Mouse (Mus musculus) stomach, embryonic 14.5 days (tissue): ENCODE results near the gene Cyp2d34. TPM values are rescaled to one million over a fixed set of nuclear protein-coding genes. Genes with fewer than 3 reads are reported as not detected.

Source experiments
- ATAC-seq: fragments of 200-750 bp; cut with Nextera tagmentation; 2 replicates; pipeline ENCODE4 v1.8.0; 2017; ENCODE audit warnings: low read depth, moderate TSS enrichment; ENCODE audit not compliant: insufficient number of reproducible peaks, insufficient read depth, low FRiP score
- H3K27ac ChIP-seq: fragments of 300-500 bp; sonication (generic); 2 replicates; pipeline ENCODE4 v1.5.1; 2014; ENCODE audit warnings: mild to moderate bottlenecking, low read length, moderate library complexity, mixed read lengths
- H3K27me3 ChIP-seq: fragments of 300-500 bp; sonication (generic); 2 replicates; pipeline ENCODE4 v1.6.1; 2014; ENCODE audit warnings: low read length, control low read depth, mixed read lengths; ENCODE audit not compliant: control insufficient read depth, insufficient read depth
- H3K36me3 ChIP-seq: fragments of 300-500 bp; sonication (generic); 2 replicates; pipeline ENCODE4 v1.6.1; 2014; ENCODE audit warnings: mild to moderate bottlenecking, control low read depth, low read length, moderate library complexity, mixed read lengths; ENCODE audit not compliant: control insufficient read depth, insufficient read depth
- H3K4me1 ChIP-seq: fragments of 300-500 bp; sonication (generic); 2 replicates; pipeline ENCODE4 v1.6.1; 2014; ENCODE audit warnings: low read length, control low read depth, mixed read lengths; ENCODE audit not compliant: control insufficient read depth, insufficient read depth
- H3K4me2 ChIP-seq: fragments of 300-500 bp; sonication (generic); replicated peaks from 2 replicates; pipeline ENCODE4 v1.6.1; 2014; ENCODE audit warnings: low read depth, low read length, control low read depth
- H3K4me3 ChIP-seq: fragments of 300-500 bp; sonication (generic); 2 replicates; pipeline ENCODE4 v1.5.1; 2014; ENCODE audit warnings: low read depth, low read length, control low read depth
- H3K9ac ChIP-seq: fragments of 300-500 bp; sonication (generic); replicated peaks from 2 replicates; pipeline ENCODE4 v1.6.1; 2014; ENCODE audit warnings: low read depth, mild to moderate bottlenecking, control low read depth, low read length, moderate library complexity, mixed read lengths
- H3K9me3 ChIP-seq: fragments of 300-500 bp; sonication (generic); 2 replicates; pipeline ENCODE4 v1.6.1; 2016; ENCODE audit warnings: low read depth, low read length, control low read depth; ENCODE audit not compliant: control insufficient read depth
- WGBS: fragments of 180-500 bp; shearing (Covaris S2); extraction: QIAGEN DNeasy Blood & Tissue Kit; methylation state at CpG from one replicate; pipeline ENCODE4 v1.1.7; 2014; 5-methylcytosine and 5-hydroxymethylcytosine counted together
- polyA plus RNA-seq: library from polyadenylated mRNA; unstranded; fragments of >200 nt; fragmentation: Nextera tagmentation; extraction: Ambion mirVana; gene quantifications from 2 replicates; pipeline ENCODE4 v1.2.1, GENCODE M21; 2014

Gene Cyp2d34
- polyA plus RNA-seq, 1 experiment from 2014 or later, result not detected

DNA sequence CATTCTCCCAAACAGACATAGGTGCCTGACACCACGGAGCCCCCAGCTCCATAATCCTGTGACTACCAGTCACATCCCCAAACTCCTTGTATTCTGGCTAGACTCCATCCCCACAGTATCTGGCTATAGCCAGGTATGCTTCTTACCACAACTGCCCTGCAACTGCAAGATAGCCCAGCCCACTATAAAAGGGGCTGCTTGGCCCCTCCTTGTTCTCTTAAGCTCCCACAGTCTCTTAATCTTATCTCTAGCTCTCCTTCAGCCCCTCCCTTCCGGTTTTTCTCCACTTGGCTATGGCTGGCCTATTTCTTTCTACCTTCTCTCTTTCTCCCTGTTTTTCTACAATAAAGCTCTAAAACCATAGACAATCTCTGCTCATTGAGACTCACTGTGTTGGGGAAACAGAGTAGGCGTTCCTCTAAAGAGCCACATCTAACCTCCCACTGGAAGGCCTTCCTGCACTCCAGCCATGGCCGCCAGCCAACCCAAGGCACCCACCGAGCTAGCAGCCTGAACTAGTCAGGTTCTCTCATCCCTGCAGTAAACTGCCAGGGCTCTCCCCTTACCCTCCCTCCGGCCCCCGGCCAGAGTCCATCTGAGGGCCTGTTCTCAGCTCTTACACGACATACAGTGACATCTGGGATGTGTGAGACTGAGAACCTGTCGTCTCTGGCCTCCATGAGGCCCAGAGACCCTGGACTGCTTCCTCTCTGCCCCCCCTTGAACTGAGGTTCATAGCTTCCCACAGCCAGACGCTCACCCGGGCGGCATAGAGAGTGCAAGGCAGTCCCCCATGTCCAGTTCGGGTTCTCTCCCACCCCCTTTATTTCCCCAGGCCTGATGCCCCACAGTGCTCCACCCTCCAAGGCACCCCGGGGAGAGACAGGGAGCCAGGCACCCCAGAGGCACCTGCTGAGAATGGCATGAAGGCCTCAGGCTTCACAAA lies 16.7 kb upstream of the Cyp2d34 start:
- no peak overlapping the region for H3K27ac ChIP-seq
- no peak for ATAC-seq

GRCm38 (mm10) chr15:82634976-82635375 lies 14.2 kb upstream of the Cyp2d34 start:
- WGBS, result 85% methylated on average over 1 of the region's 1 CpGs

More for the DNA sequence above, 16.7 kb upstream of the Cyp2d34 start:
- Histone ChIP-seq H3K9me3 (no peaks in the 10 kb centered on the region), H3K4me3 (no peak overlapping the region), H3K4me1 (no peaks in the 10 kb centered on the region), H3K9ac (no peak overlapping the region), H3K4me2 (no peak overlapping the region), H3K27me3 (no peaks in the 10 kb centered on the region), H3K36me3 (no peaks in the 10 kb centered on the region)
- WGBS, result 85% methylated on average over 14 of the region's 14 CpGs

DNA sequence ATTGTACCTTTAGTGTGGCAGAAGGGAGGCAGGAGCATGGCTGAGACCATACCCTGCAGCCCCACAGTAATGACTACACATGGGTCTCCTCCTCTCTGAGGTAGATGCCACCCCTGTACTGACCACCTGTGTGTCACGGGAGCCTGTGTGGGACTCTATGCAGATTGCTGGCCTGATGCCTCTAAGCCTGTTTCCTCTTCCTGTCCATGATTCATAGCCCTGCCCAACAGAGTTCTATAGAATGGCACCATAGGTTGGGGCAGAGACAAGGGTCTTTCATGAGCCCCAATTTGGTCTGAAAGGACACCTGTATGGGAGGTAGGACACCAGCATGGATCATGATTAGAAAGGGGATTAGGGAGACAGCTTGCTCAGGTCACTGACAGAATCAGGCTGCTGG lies 1.2 kb upstream of the Cyp2d34 start:
- H3K27me3 ChIP-seq, result no peaks in the 10 kb centered on the region
- no peak overlapping the region for H3K27ac ChIP-seq
- H3K9ac ChIP-seq, result no peak overlapping the region
- WGBS, result 85% methylated on average over 1 of the region's 1 CpGs
- no peaks in the 10 kb centered on the region for H3K4me1 ChIP-seq
- no peaks in the 10 kb centered on the region for H3K36me3 ChIP-seq
- no peak for ATAC-seq
- no peak overlapping the region for H3K4me2 ChIP-seq
- no peak overlapping the region for H3K4me3 ChIP-seq
- H3K9me3 ChIP-seq, result no peaks in the 10 kb centered on the region

More at GRCm38 (mm10) chr15:82634976-82635375, 14.2 kb upstream of the Cyp2d34 start:
- H3K9me3 ChIP-seq, result no peaks in the 10 kb centered on the region
- no peaks in the 10 kb centered on the region for H3K27me3 ChIP-seq
- no peak overlapping the region for H3K4me2 ChIP-seq
- H3K9ac ChIP-seq, result no peak overlapping the region
- H3K4me1 ChIP-seq, result no peaks in the 10 kb centered on the region
- ATAC-seq, result no peak
- H3K4me3 ChIP-seq, result no peak overlapping the region
- H3K27ac ChIP-seq, result no peak overlapping the region
- H3K36me3 ChIP-seq, result no peaks in the 10 kb centered on the region

DNA sequence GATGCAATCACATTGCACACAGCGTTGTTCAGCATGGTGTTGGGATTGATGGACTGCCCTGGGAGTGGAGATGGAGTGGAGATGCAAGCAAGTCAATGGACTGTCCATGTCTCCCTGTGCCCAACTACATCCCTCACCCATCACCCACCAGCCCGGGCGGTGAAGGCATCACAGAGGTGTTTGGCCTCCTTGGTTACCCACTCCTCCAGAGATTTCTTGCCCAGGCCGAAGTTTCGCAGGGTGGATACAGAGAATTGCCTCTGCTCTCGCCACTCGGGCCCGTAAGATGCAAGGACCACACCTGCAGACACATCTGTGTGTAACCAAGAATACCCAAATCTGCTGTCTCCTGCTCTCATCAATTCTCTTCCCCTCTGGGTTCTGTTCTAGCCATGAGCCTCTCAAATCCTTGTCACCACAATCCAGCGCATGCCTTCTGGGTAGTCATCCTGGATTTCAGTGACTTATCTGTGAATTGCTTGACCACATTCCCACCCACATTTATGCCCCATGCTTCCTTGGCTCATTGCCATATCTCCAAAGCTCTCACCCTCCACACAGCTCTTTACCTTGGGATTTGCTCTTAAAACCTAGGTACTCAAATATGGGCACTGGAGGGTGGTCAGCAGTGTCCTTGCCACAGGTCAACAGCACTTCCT lies 2.3 kb downstream of the Cyp2d34 start:
- WGBS, result 93% methylated on average over 9 of the region's 9 CpGs
- ATAC-seq, result no peak
- no peak overlapping the region for H3K27ac ChIP-seq
- H3K9ac ChIP-seq, result no peak overlapping the region
- no peaks in the 10 kb centered on the region for H3K36me3 ChIP-seq
- no peaks in the 10 kb centered on the region for H3K9me3 ChIP-seq
- H3K4me1 ChIP-seq, result no peaks in the 10 kb centered on the region
- no peak overlapping the region for H3K4me3 ChIP-seq
- H3K27me3 ChIP-seq, result no peaks in the 10 kb centered on the region
- no peak overlapping the region for H3K4me2 ChIP-seq

GRCm38 (mm10) chr15:82582621-82583020 lies 38.1 kb downstream of the Cyp2d34 start:
- no peaks in the 10 kb centered on the region for H3K27me3 ChIP-seq
- H3K4me1 ChIP-seq, result no peaks in the 10 kb centered on the region
- no peak overlapping the region for H3K27ac ChIP-seq
- no peaks in the 10 kb centered on the region for H3K36me3 ChIP-seq
- no peak overlapping the region for H3K9ac ChIP-seq
- no peak for ATAC-seq
- H3K4me3 ChIP-seq, result no peak overlapping the region
- 69% methylated on average over 9 of the region's 9 CpGs for WGBS
- no peaks in the 10 kb centered on the region for H3K9me3 ChIP-seq
- no peak overlapping the region for H3K4me2 ChIP-seq

DNA sequence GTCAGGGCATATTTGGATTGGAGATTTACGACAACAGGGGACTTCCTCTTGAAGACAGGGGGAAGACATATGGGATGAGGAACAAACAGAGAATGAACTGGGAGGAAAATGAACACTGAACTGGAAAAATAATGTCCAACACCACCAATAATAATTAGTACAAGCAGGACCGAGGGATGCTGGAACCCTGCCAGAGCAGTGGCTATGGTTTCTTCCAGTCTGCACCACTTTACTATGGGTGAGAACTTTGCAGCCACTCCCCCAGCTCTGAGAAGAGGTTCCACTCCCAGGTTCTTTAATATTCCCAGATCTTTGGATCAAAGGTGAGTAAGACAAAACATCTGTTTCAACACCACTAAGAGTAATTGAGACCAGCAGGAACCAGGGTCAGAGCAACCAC lies 41.7 kb downstream of the Cyp2d34 start:
- Histone ChIP-seq H3K4me3 (no peak overlapping the region), H3K4me1 (no peaks in the 10 kb centered on the region), H3K36me3 (no peaks in the 10 kb centered on the region), H3K27ac (no peak overlapping the region), H3K27me3 (no peaks in the 10 kb centered on the region), H3K9ac (no peak overlapping the region), H3K4me2 (no peak overlapping the region), H3K9me3 (no peaks in the 10 kb centered on the region)
- WGBS, result 71% methylated on average over 2 of the region's 2 CpGs
- no peak for ATAC-seq

- Histone ChIP-seq H3K4me3 (no peak overlapping the region), H3K4me1 (no peaks in the 10 kb centered on the region), H3K9ac (no peak overlapping the region), H3K4me2 (no peak overlapping the region), H3K27me3 (no peaks in the 10 kb centered on the region), H3K27ac (no peak overlapping the region), H3K36me3 (no peaks in the 10 kb centered on the region), H3K9me3 (no peaks in the 10 kb centered on the region)
- ATAC-seq, result no peak
- WGBS, result 74% methylated on average over 1 of the region's 1 CpGs
These were observed 47.9 kb downstream of the Cyp2d34 start for GRCm38 (mm10) chr15:82572856-82573255.
